In the genomic region with DNA sequence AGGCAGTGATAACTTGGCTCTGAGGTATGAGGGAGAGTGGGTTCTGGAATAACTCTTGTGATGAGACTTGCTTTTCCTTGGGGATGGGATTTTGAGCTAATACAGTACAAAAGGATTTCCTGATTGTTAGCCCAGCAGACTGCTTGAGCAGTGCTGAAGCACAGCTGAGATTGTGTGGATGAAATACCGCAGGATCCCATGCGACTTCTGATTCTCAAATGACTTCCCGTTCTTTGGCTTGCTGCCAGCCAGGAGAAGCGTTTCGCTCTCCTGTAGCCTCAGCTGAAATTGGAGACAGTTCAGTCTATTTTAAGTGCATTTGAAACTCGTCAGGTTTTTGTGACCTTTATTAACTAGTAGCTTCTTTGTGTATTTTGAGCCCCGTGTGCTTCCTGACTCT, we compare ENCODE assay signal across 7 mouse cellular contexts. TPM values are rescaled to one million over a fixed set of nuclear protein-coding genes. Genes with fewer than 3 reads are reported as not detected.
DNase-seq lines count a peak whose midpoint lies in the region; ATAC-seq and TF ChIP-seq lines count a peak whose summit lies in the region.

No protein-coding gene starts in this region.

- H3K27ac ChIP-seq in limb, embryonic 13.5 days, result no peak overlapping the region
- H3K27ac ChIP-seq in limb, embryonic 10.5 days, result no peak overlapping the region
- 0 out of 2 replicates have a peak overlapping the region, but pooled peaks have one; percentile 38 for H3K27ac ChIP-seq in limb, embryonic 14.5 days (replicated peaks; ENCODE audit: low read depth, low read length)

- H3K9me3 ChIP-seq in limb, embryonic 13.5 days, result no peaks in the 10 kb centered on the region
- H3K9me3 ChIP-seq in limb, embryonic 10.5 days (replicated peaks), result no peaks in the 10 kb centered on the region
- H3K9me3 ChIP-seq in limb, embryonic 14.5 days (ENCODE audit: control insufficient read depth, low read length), result no peaks in the 10 kb centered on the region

- no peak overlapping the region for H3K4me3 ChIP-seq in limb, embryonic 13.5 days
- no peak overlapping the region for H3K4me3 ChIP-seq in limb, embryonic 10.5 days
- H3K4me3 ChIP-seq in limb, embryonic 14.5 days (replicated peaks; ENCODE audit: low read length), result no peak overlapping the region

- H3K4me1 ChIP-seq in limb, embryonic 13.5 days, result peaks cover 21% of the 10 kb centered on the region
- peaks cover 17% of the 10 kb centered on the region for H3K4me1 ChIP-seq in limb, embryonic 10.5 days
- peaks cover 17% of the 10 kb centered on the region for H3K4me1 ChIP-seq in limb, embryonic 14.5 days (ENCODE audit: control insufficient read depth, insufficient read depth, low read length)

- H3K27me3 ChIP-seq in limb, embryonic 13.5 days, result no peaks in the 10 kb centered on the region
- no peaks in the 10 kb centered on the region for H3K27me3 ChIP-seq in limb, embryonic 10.5 days (ENCODE audit: low read depth, poor library complexity, severe bottlenecking)
- no peaks in the 10 kb centered on the region for H3K27me3 ChIP-seq in limb, embryonic 14.5 days (ENCODE audit: control insufficient read depth, insufficient read depth, low read length)

- H3K9ac ChIP-seq in limb, embryonic 13.5 days, result no peak overlapping the region
- no peak overlapping the region for H3K9ac ChIP-seq in limb, embryonic 14.5 days (ENCODE audit: low read depth, low read length, severe bottlenecking)

- WGBS in limb, embryonic 13.5 days, result 25% methylated on average over 7 of the region's 7 CpGs
- 81% methylated on average over 7 of the region's 7 CpGs for WGBS in limb, embryonic 10.5 days
- WGBS in limb, embryonic 14.5 days, result 29% methylated on average over 7 of the region's 7 CpGs

- peaks cover 82% of the 10 kb centered on the region for H3K36me3 ChIP-seq in limb, embryonic 13.5 days
- peaks cover 96% of the 10 kb centered on the region for H3K36me3 ChIP-seq in limb, embryonic 10.5 days
- H3K36me3 ChIP-seq in limb, embryonic 14.5 days (ENCODE audit: control insufficient read depth, insufficient read depth, low read length), result peaks cover 70% of the 10 kb centered on the region

- H3K4me2 ChIP-seq in limb, embryonic 13.5 days (replicated peaks), result no peak overlapping the region
- no peak overlapping the region for H3K4me2 ChIP-seq in limb, embryonic 14.5 days (replicated peaks; ENCODE audit: low read depth, low read length, severe bottlenecking)

- no peak for TF ChIP-seq POLR2A in limb, embryonic 14.5 days (IDR thresholded peaks at IDR 0.05; ENCODE audit: borderline replicate concordance, extremely low read depth, insufficient read depth, insufficient read length)

- no peak for DNase-seq in limb, embryonic 10.5 days (ENCODE audit: low spot score)
- DNase-seq in cerebellum, postnatal 14 days, result peak; percentile 70 to 76
- DNase-seq in heart, adult 18-20 months, result peak; percentile 64 to 66
- DNase-seq in limb, embryonic 14.5 days (ENCODE audit: low spot score), result peak; percentile 57
- DNase-seq in urinary bladder, postnatal 36 days (ENCODE audit: low spot score in 2 of 2), result no peak
- no peak for DNase-seq in urinary bladder, adult 2 months (ENCODE audit: low spot score)

- ATAC-seq in limb, embryonic 13.5 days (ENCODE audit: low FRiP score, low read depth), result 0 out of 2 replicates have a peak, but pooled peaks have one; percentile 44
- peak; percentile 41; the same call in 1 of the 2 replicates for ATAC-seq in limb, embryonic 14.5 days (ENCODE audit: low FRiP score, low read depth)

RNA-seq across cellular contexts. Expression of a gene that starts 7.9 kb away (rescaled TPM):
- 38.4 and 38.6 TPM in 2 replicates for polyA plus RNA-seq in limb, embryonic 13.5 days (2015; fragmentation: Nextera tagmentation; extraction: Ambion mirVana)
- 42.7 and 42.9 TPM in 2 replicates for polyA plus RNA-seq in limb, embryonic 10.5 days (2016; fragmentation: Nextera tagmentation; extraction: Ambion mirVana)
- 10 to 100 TPM; 38.1 to 45.7 TPM for total RNA-seq in heart, adult 18-20 months (2021)
- polyA plus RNA-seq in limb, embryonic 14.5 days (2012; rRNA removed), result 106 and 111 TPM in 2 replicates
- polyA plus RNA-seq in limb, embryonic 14.5 days (2014; fragmentation: Nextera tagmentation; extraction: Ambion mirVana), result 38.7 and 45.5 TPM in 2 replicates
- 64.2 and 64.6 TPM in 2 replicates for polyA plus RNA-seq in urinary bladder, adult 2 months (2012; rRNA removed)

Comparison
In these comparisons a context has a peak if more than half of its experiments do, and no peak if none do; other contexts are left out.
1. DNase-seq: peak in cerebellum, postnatal 14 days (2 of 2), heart, adult 18-20 months (2 of 2) and limb, embryonic 14.5 days (single experiment); none in limb, embryonic 10.5 days (single experiment), urinary bladder, postnatal 36 days (0 of 2) and urinary bladder, adult 2 months (single experiment).